Mouse (Mus musculus) embryonic facial prominence, embryonic 12.5 days (tissue): ENCODE results near the gene Wrap53. TPM values are rescaled to one million over a fixed set of nuclear protein-coding genes. Genes with fewer than 3 reads are reported as not detected.
"Not testable (repeated sequence)": the region's sequence is repeated elsewhere in the genome, so short reads cannot be mapped to it uniquely, and the experiment has no call there.

Experiments
- ATAC-seq: fragments of 200-750 bp; cut with Nextera tagmentation; 2 replicates; pipeline ENCODE4 v1.8.0; 2017; ENCODE audit not compliant: insufficient number of reproducible peaks, insufficient read depth, low FRiP score, low TSS enrichment
- H3K27ac ChIP-seq: fragments of 300-500 bp; sonication (generic); 2 replicates; pipeline ENCODE4 v1.5.1; 2016; ENCODE audit warnings: mild to moderate bottlenecking
- H3K27me3 ChIP-seq: fragments of 300-500 bp; sonication (generic); 2 replicates; pipeline ENCODE4 v1.6.1; 2016; ENCODE audit warnings: mild to moderate bottlenecking, moderate library complexity
- H3K36me3 ChIP-seq: fragments of 300-500 bp; sonication (generic); 2 replicates; pipeline ENCODE4 v1.6.1; 2016; ENCODE audit warnings: mild to moderate bottlenecking
- H3K4me1 ChIP-seq: fragments of 300-500 bp; sonication (generic); 2 replicates; pipeline ENCODE4 v1.6.1; 2016
- H3K4me2 ChIP-seq: fragments of 300-500 bp; sonication (generic); replicated peaks from 2 replicates; pipeline ENCODE4 v1.6.1; 2016; ENCODE audit warnings: mild to moderate bottlenecking, moderate library complexity
- H3K4me3 ChIP-seq: fragments of 300-500 bp; sonication (generic); 2 replicates; pipeline ENCODE4 v1.5.1; 2016; ENCODE audit warnings: mild to moderate bottlenecking
- H3K9ac ChIP-seq: fragments of 300-500 bp; sonication (generic); 2 replicates; pipeline ENCODE4 v1.6.1; 2016; ENCODE audit warnings: mild to moderate bottlenecking, moderate library complexity
- H3K9me3 ChIP-seq: fragments of 300-500 bp; sonication (generic); 2 replicates; pipeline ENCODE4 v1.6.1; 2016; ENCODE audit warnings: mild to moderate bottlenecking, moderate library complexity
- WGBS: fragments of 180-500 bp; shearing (Covaris S2); methylation state at CpG from one replicate; pipeline ENCODE4 v1.1.7; 2016; 5-methylcytosine and 5-hydroxymethylcytosine counted together
- polyA plus RNA-seq: library from polyadenylated mRNA; unstranded; fragments of >200 nt; fragmentation: Nextera tagmentation; extraction: Ambion mirVana; gene quantifications from 2 replicates; pipeline ENCODE4 v1.2.1, GENCODE M21; 2016

Gene Wrap53
- polyA plus RNA-seq: 29.4 and 36.2 TPM in 2 replicates

DNA sequence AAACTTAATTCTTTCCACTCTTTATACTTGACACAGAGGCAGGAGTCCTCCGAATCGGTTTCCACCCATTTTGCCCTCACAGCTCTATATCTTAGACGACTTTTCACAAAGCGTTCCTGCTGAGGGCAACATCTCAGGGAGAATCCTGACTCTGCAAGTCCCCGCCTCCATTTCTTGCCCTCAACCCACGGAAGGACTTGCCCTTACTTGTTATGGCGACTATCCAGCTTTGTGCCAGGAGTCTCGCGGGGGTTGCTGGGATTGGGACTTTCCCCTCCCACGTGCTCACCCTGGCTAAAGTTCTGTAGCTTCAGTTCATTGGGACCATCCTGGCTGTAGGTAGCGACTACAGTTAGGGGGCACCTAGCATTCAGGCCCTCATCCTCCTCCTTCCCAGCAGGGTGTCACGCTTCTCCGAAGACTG, at the start of gene Wrap53, which contains the start of gene Trp53:
Gene Wrap53, minus strand, starts transcription at position 165 of the 424 bp plus-strand sequence.
Gene Trp53, plus strand, starts transcription at position 269 of the 424 bp plus-strand sequence.
- peak within 1 kb of the TSS; percentile 95 for H3K27ac ChIP-seq
- ATAC-seq: peak; percentile 25; the same call in 1 of the 2 replicates
- no peaks in the 10 kb centered on the region for H3K27me3 ChIP-seq
- no peaks in the 10 kb centered on the region for H3K9me3 ChIP-seq
- H3K4me3 ChIP-seq: peak within 1 kb of the TSS; percentile 72
- peak within 1 kb of the TSS; percentile 88 for H3K4me2 ChIP-seq
- H3K4me1 ChIP-seq: peaks cover 32% of the 10 kb centered on the region
- peak within 1 kb of the TSS; percentile 85 for H3K9ac ChIP-seq
- under 1% methylated on average over 13 of the region's 13 CpGs for WGBS
- H3K36me3 ChIP-seq: peaks cover 7% of the 10 kb centered on the region; the same call in 1 of the 2 replicates

DNA sequence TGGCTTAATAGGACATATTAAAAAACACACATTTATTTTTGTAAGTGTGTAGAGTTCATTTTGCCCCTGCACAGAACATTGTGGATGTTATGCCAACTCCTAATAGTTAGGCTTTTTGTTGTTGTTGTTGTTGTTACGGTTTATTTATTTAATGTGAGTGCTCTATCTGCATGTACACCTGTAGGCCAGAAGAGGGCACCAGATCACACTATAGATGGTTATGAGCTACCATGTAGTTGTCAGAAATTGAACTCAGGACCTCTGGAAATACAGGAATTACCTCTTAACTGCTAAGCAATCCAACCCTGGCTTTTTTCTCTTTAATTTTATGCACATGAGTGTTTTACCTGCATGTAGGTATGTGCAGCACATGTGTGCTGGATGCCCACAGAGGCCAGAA, 49.7 kb upstream of the Wrap53 start:
- H3K4me3 ChIP-seq: no peak overlapping the region
- H3K27ac ChIP-seq: no peak overlapping the region
- H3K36me3 ChIP-seq: no peaks in the 10 kb centered on the region
- no peaks in the 10 kb centered on the region for H3K27me3 ChIP-seq
- H3K9ac ChIP-seq: no peak overlapping the region
- no peak overlapping the region for H3K4me2 ChIP-seq
- peaks cover 14% of the 10 kb centered on the region for H3K4me1 ChIP-seq
- H3K9me3 ChIP-seq: no peaks in the 10 kb centered on the region
- WGBS: 70% methylated on average over 1 of the region's 1 CpGs
- ATAC-seq: no peak

DNA sequence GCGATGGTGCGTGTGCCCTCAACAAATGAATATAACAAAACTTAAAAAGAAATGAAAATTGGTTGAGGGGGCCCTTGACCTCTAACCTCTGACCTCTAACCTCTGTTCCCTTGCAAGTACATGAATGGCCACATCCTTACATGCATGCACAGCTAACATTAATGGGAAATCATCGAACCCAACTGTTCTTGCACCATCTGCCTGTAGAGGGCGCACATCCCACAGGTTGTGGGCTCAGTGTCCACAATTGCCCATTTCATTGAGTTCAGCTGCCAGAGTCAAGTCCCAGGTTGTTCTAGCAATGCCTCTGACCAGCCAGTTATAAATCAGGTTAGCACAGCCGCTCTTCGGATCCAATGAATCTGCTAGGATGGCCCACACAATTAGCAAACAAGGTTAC, 48.2 kb upstream of the Wrap53 start:
- no peaks in the 10 kb centered on the region for H3K9me3 ChIP-seq
- no peak overlapping the region for H3K27ac ChIP-seq
- peaks cover 4% of the 10 kb centered on the region; the same call in 1 of the 2 replicates for H3K4me1 ChIP-seq
- ATAC-seq: no peak
- 34% methylated on average over 6 of the region's 6 CpGs for WGBS
- H3K4me2 ChIP-seq: no peak overlapping the region
- H3K4me3 ChIP-seq: no peak overlapping the region
- no peaks in the 10 kb centered on the region for H3K27me3 ChIP-seq
- H3K9ac ChIP-seq: no peak overlapping the region
- no peaks in the 10 kb centered on the region for H3K36me3 ChIP-seq

DNA sequence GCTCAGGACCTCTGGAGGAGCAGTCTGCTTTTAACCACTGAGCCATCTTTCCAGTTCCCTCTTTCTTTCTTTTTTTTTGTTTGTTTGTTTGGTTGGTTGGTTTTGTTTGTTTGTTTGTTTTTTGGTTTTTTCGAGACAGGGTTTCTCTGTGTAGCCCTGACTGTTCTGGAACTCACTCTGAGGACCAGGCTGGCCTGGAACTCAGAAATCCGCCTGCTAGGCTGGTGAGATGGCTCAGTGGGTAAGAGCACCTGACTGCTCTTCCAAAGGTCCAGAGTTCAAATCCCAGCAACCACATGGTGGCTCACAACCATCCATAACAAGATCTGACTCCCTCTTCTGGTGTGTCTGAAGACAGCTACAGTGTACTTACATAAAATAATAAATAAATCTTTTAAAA, 44.3 kb upstream of the Wrap53 start:
- H3K27me3 ChIP-seq, ATAC-seq, H3K27ac ChIP-seq, H3K36me3 ChIP-seq, H3K4me3 ChIP-seq, H3K9ac ChIP-seq, H3K4me2 ChIP-seq, H3K9me3 ChIP-seq: not testable (repeated sequence)
- WGBS: 79% methylated on average over 2 of the region's 2 CpGs
- H3K4me1 ChIP-seq: peaks cover 13% of the 10 kb centered on the region

DNA sequence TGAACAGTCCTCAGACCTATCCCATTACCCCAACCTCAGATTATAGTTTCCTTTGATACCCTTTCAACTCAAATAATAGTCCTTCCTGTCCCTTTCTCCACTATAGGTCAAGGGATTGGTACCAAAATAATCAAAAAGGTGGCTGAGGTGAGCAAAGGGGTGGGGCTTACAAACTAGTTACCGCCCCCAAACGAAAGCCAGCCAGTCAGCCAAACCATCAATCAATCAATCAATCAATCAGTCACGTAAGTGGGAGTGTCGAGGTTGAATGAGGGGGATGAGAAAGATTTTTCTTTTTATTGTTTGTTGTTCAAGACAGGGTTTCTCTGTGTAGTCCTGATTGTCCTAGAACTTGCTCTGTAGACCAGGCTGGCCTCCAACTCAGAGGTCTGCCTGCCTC, 43.0 kb upstream of the Wrap53 start:
- no peak for ATAC-seq
- peak overlapping the region; percentile 78 for H3K4me2 ChIP-seq
- H3K4me1 ChIP-seq: peaks cover 13% of the 10 kb centered on the region
- WGBS: 74% methylated on average over 4 of the region's 4 CpGs
- H3K9me3 ChIP-seq: no peaks in the 10 kb centered on the region
- H3K36me3 ChIP-seq: no peaks in the 10 kb centered on the region
- H3K4me3 ChIP-seq: peak overlapping the region; percentile 52
- no peak overlapping the region for H3K27ac ChIP-seq
- peak overlapping the region; percentile 75; the same call in 1 of the 2 replicates for H3K9ac ChIP-seq
- H3K27me3 ChIP-seq: no peaks in the 10 kb centered on the region

DNA sequence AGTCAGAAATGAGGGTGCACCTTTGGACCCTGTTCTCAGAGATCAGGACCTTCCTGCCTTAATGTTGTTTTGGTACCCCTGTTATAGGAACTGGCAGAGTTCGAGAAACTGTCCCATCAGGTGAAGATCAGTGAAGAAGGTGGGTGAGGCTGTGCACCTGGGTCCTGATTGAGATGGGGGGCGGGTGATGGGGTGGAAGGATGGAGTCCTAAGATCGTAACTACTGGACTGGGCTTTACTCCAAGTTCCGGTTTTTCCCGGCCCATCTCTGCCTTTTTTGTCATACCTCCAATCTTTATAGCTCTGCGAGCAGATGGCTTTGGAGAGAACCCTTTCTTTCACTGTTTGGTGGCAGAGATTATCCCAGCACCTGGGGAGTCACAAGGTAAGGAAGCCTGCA, 42.4 kb upstream of the Wrap53 start:
- Histone ChIP-seq H3K27me3 (no peaks in the 10 kb centered on the region), H3K36me3 (no peaks in the 10 kb centered on the region), H3K4me1 (peaks cover 13% of the 10 kb centered on the region), H3K27ac (peak overlapping the region; percentile 70), H3K4me2 (peak overlapping the region; percentile 78), H3K4me3 (peak overlapping the region; percentile 52), H3K9ac (peak overlapping the region; percentile 75), H3K9me3 (no peaks in the 10 kb centered on the region)
- ATAC-seq: no peak
- 50% methylated on average over 6 of the region's 6 CpGs for WGBS

DNA sequence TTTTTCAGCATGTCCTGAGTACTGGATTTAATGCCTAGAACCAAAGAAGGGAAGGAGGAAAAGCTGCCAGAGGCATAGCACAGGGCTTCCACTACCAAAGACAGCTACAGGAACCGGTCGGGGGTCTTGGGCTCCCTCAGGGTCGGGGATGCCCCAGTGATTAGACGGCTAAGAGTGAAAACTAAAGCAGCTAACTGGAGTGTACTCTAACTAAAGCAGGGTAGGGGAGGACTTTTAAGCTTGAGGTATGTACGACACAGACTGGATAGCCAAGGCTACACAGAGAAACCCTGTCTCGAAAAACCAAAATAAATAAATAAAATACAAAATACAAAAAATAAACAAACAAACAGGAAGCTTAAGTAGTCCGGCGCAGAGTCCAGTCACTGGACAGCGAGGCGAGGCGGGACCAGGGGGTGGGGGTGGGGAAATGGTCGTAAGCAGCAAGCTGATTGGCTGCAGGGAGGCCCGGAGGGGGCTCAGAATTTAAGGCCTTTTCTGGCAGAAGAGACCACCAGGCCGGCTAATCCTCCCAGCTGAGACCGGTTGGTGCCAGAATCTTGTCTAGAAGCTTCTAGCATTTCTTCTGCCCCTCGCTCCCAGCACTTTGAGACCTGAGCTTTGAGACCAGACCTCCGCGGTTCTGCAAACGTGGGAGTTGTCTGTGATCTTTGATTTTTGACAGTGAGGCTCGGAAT, 41.7 kb upstream of the Wrap53 start, which contains the start of gene Sat2:
Gene Sat2, plus strand, starts transcription at position 454 of the 698 bp plus-strand sequence.
- H3K4me2 ChIP-seq: peak within 1 kb of the TSS; percentile 78
- peak within 1 kb of the TSS; percentile 52 for H3K4me3 ChIP-seq
- ATAC-seq: peak; percentile 49
- under 1% methylated on average over 20 of the region's 20 CpGs for WGBS
- no peaks in the 10 kb centered on the region for H3K9me3 ChIP-seq
- H3K36me3 ChIP-seq: no peaks in the 10 kb centered on the region
- H3K27me3 ChIP-seq: no peaks in the 10 kb centered on the region; the same call in 1 of the 2 replicates
- peak within 1 kb of the TSS; percentile 75 for H3K9ac ChIP-seq
- peak within 1 kb of the TSS; percentile 70 for H3K27ac ChIP-seq
- peaks cover 13% of the 10 kb centered on the region for H3K4me1 ChIP-seq

DNA sequence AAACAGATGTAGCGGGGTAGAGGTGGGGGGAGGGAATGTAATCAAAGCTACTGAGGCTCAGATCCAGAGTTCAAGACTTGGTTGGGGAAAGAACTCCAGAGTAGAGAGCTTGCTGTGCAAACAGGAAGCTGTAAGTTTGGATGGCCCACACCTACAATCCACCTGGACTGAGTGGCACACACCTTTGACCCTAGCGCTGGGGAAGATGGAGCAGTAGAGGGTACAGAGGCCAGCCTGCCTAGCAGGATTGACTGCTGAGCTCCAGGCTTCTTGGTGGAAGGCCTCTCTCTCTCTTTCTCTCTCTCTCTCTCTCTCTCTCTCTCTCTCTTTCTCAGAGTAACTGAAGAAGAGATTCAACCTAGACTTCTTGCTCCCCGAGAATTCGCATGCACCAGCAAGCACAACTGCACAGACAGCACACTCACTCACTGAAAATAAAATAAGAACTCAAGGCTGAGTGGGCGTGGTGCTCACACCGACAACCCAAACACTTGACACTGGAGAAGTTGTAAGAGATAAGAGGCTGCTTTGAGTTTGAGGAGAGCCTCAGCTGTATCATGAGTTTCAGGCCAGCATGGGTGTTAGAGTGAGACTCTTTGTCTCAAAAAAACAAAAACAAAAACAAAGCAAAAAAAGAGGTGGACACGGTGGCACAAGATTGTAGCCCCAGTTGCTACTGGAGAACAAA, 40.5 kb upstream of the Wrap53 start:
- H3K4me2 ChIP-seq: no peak overlapping the region
- H3K9me3 ChIP-seq: no peaks in the 10 kb centered on the region
- 81% methylated on average over 7 of the region's 7 CpGs for whole genome bisulfite sequencing
- no peak for ATAC-seq
- H3K27ac ChIP-seq: no peak overlapping the region
- H3K9ac ChIP-seq: no peak overlapping the region
- no peaks in the 10 kb centered on the region for H3K36me3 ChIP-seq
- H3K4me1 ChIP-seq: peaks cover 13% of the 10 kb centered on the region
- H3K27me3 ChIP-seq: no peaks in the 10 kb centered on the region; the same call in 1 of the 2 replicates
- no peak overlapping the region for H3K4me3 ChIP-seq

DNA sequence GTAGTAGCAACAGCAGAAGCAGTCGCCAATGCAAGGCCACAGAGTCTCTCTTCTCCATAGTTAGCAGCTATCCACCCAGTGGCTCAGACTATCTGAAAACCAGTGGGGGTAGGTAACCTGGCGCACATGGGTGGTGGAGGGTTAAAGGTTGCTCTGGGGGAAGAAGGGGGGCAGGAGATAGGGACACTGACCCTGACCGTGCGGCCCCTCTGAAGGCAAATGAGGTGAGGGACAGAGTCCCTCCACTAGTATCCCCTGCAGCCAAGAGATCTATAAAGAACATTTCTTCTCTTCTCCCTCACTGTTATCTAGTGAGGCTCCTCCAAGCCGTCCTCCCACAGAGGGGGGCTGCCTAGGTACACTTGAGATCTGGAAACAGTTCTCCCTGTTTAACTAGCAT, 37.8 kb upstream of the Wrap53 start, which contains the start of gene Shbg:
Gene Shbg, minus strand, starts transcription at position 101 of the 400 bp plus-strand sequence.
- Histone ChIP-seq H3K27me3 (peaks cover 6% of the 10 kb centered on the region; the same call in 1 of the 2 replicates), H3K4me2 (no peak within 1 kb of the TSS), H3K4me3 (no peak within 1 kb of the TSS), H3K9me3 (no peaks in the 10 kb centered on the region), H3K36me3 (no peaks in the 10 kb centered on the region), H3K4me1 (peaks cover 13% of the 10 kb centered on the region), H3K27ac (no peak within 1 kb of the TSS), H3K9ac (0 out of 2 replicates have a peak within 1 kb of the TSS, but pooled peaks have one; percentile 19)
- ATAC-seq: no peak
- 74% methylated on average over 5 of the region's 5 CpGs for WGBS

DNA sequence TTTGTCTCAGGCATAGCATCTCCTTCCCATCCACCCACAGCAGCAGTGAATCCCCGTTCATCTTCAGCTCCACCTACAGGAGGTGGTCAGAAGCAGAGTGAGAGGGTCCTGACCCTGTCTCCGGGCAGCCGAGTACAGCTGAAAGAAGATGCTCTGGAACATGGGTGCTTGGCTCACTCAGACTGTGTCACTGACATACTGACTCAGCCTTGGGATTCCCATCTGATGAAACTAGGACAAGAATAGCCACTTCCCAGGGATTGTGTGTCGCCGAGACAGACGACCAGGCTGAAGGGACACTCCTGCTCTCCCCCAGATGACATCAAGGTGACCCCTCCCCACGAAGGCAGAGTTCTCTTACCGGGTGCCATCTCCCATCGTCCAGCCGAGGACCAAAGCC, 36.7 kb upstream of the Wrap53 start:
- no peak overlapping the region for H3K4me2 ChIP-seq
- ATAC-seq: no peak
- WGBS: 47% methylated on average over 10 of the region's 10 CpGs
- H3K27me3 ChIP-seq: peaks cover 6% of the 10 kb centered on the region; the same call in 1 of the 2 replicates
- H3K4me3 ChIP-seq: no peak overlapping the region
- H3K36me3 ChIP-seq: no peaks in the 10 kb centered on the region
- 0 out of 2 replicates have a peak overlapping the region, but pooled peaks have one; percentile 19 for H3K9ac ChIP-seq
- no peaks in the 10 kb centered on the region for H3K9me3 ChIP-seq
- H3K27ac ChIP-seq: no peak overlapping the region
- H3K4me1 ChIP-seq: peaks cover 8% of the 10 kb centered on the region; the same call in 1 of the 2 replicates

DNA sequence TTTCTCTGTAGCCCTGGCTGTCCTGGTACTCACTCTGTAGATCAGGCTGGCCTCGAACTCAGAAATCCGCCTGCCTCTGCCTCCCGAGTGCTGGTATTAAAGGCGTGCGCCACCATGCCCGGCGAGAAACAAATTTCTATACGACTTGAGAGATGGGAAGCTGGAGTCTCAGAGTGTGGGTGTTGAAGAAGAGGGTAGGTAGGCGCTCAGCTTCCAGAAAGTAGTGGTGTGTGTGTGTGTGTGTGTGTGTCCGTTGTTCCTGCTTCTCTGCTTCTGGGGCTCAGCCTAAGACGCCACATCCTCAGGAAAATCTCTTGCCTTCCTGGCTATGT, 34.2 kb upstream of the Wrap53 start:
- not testable (repeated sequence) for ATAC-seq, H3K27ac ChIP-seq, H3K27me3 ChIP-seq, H3K4me3 ChIP-seq, H3K9me3 ChIP-seq, H3K4me1 ChIP-seq, H3K36me3 ChIP-seq, H3K9ac ChIP-seq
- 52% methylated on average over 11 of the region's 11 CpGs for WGBS
- peak overlapping the region; percentile 34; the same call in 1 of the 2 replicates for H3K4me2 ChIP-seq
